Mouse (Mus musculus): ENCODE data around the gene Tns2. TPM values are rescaled to one million over a fixed set of nuclear protein-coding genes. Genes with fewer than 3 reads are reported as not detected.
A peak's percentile ranks its signal among the peaks of the same experiment; 100 is the strongest.

The Tns2 gene
- polyA plus RNA-seq, 1 experiment from 2014 or later, result 22.7 TPM

GRCm38 (mm10) chr15:102097147-102097915 is 2.9 kb upstream of the Tns2 start:
- Histone ChIP-seq H3K9me3 (replicated peaks) (no peaks in the 10 kb centered on the region), H3K4me3 (no peak overlapping the region), H3K4me1 (peaks cover 41% of the 10 kb centered on the region), H3K27ac (no peak overlapping the region), H3K9ac (no peak overlapping the region), H3K4me2 (replicated peaks) (no peak overlapping the region), H3K27me3 (peaks cover 18% of the 10 kb centered on the region), H3K36me3 (peaks cover 50% of the 10 kb centered on the region)
- WGBS, result 78% methylated on average over 8 of the region's 8 CpGs
- no peak for ATAC-seq (ENCODE audit: low FRiP score)

- H3K4me2 ChIP-seq (replicated peaks), result no peak overlapping the region
- H3K36me3 ChIP-seq, result peaks cover 42% of the 10 kb centered on the region
- H3K4me1 ChIP-seq, result peaks cover 48% of the 10 kb centered on the region
- ATAC-seq (ENCODE audit: low FRiP score), result no peak
- H3K27ac ChIP-seq, result no peak overlapping the region
- peaks cover 25% of the 10 kb centered on the region for H3K27me3 ChIP-seq
- no peak overlapping the region for H3K9ac ChIP-seq
- no peak overlapping the region for H3K4me3 ChIP-seq
- no peaks in the 10 kb centered on the region for H3K9me3 ChIP-seq (replicated peaks)
- WGBS, result 25% methylated on average over 5 of the region's 5 CpGs
Observed at GRCm38 (mm10) chr15:102097991-102098555, 2.1 kb upstream of the Tns2 start.

- H3K4me3 ChIP-seq, result no peak overlapping the region
- no peak overlapping the region for H3K9ac ChIP-seq
- H3K4me2 ChIP-seq (replicated peaks), result peak overlapping the region; percentile 85
- H3K27me3 ChIP-seq, result peaks cover 28% of the 10 kb centered on the region
- peaks cover 30% of the 10 kb centered on the region for H3K36me3 ChIP-seq
- ATAC-seq (ENCODE audit: low FRiP score), result no peak
- H3K9me3 ChIP-seq (replicated peaks), result no peaks in the 10 kb centered on the region
- H3K4me1 ChIP-seq, result peaks cover 60% of the 10 kb centered on the region
- WGBS, result 46% methylated on average over 5 of the region's 5 CpGs
- no peak overlapping the region for H3K27ac ChIP-seq
Observed at GRCm38 (mm10) chr15:102099260-102099659, 953 bp upstream of the Tns2 start.

GRCm38 (mm10) chr15:102099771-102100160 is 447 bp upstream of the Tns2 start:
- Histone ChIP-seq H3K27ac (peak overlapping the region; percentile 83; the same call in 1 of the 2 replicates), H3K4me1 (peaks cover 63% of the 10 kb centered on the region), H3K4me3 (peak overlapping the region; percentile 52), H3K9ac (peak overlapping the region; percentile 70), H3K27me3 (peaks cover 33% of the 10 kb centered on the region), H3K36me3 (peaks cover 25% of the 10 kb centered on the region), H3K4me2 (replicated peaks) (peak overlapping the region; percentile 85), H3K9me3 (replicated peaks) (no peaks in the 10 kb centered on the region)
- 20% methylated on average over 8 of the region's 8 CpGs for WGBS
- ATAC-seq (ENCODE audit: low FRiP score), result no peak

- Histone ChIP-seq H3K27me3 (peaks cover 46% of the 10 kb centered on the region), H3K4me1 (peaks cover 70% of the 10 kb centered on the region), H3K9me3 (replicated peaks) (no peaks in the 10 kb centered on the region), H3K4me2 (replicated peaks) (peak overlapping the region; percentile 85), H3K4me3 (peak overlapping the region; percentile 52), H3K9ac (no peak overlapping the region), H3K36me3 (peaks cover 11% of the 10 kb centered on the region), H3K27ac (peak overlapping the region; percentile 83)
- 20% methylated on average over 10 of the region's 10 CpGs for WGBS
- no peak for ATAC-seq (ENCODE audit: low FRiP score)
Observed at GRCm38 (mm10) chr15:102100996-102101671, 921 bp downstream of the Tns2 start.

GRCm38 (mm10) chr15:102101672-102102541 is 1.7 kb downstream of the Tns2 start:
- peak overlapping the region; percentile 83 for H3K27ac ChIP-seq
- H3K4me1 ChIP-seq, result peaks cover 74% of the 10 kb centered on the region
- H3K27me3 ChIP-seq, result peaks cover 54% of the 10 kb centered on the region
- WGBS, result 27% methylated on average over 11 of the region's 11 CpGs
- no peak for ATAC-seq (ENCODE audit: low FRiP score)
- no peaks in the 10 kb centered on the region for H3K9me3 ChIP-seq (replicated peaks)
- H3K9ac ChIP-seq, result no peak overlapping the region
- H3K36me3 ChIP-seq, result peaks cover 6% of the 10 kb centered on the region; the same call in 1 of the 2 replicates
- peak overlapping the region; percentile 85 for H3K4me2 ChIP-seq (replicated peaks)
- 0 out of 2 replicates have a peak overlapping the region, but pooled peaks have one; percentile 23 for H3K4me3 ChIP-seq

GRCm38 (mm10) chr15:102102548-102103121 is 2.4 kb downstream of the Tns2 start:
- WGBS, result 13% methylated on average over 6 of the region's 6 CpGs
- ATAC-seq (ENCODE audit: low FRiP score), result no peak
- Histone ChIP-seq H3K27ac (peak overlapping the region; percentile 83), H3K27me3 (peaks cover 62% of the 10 kb centered on the region), H3K9me3 (replicated peaks) (no peaks in the 10 kb centered on the region), H3K9ac (peak overlapping the region; percentile 51), H3K36me3 (peaks cover 6% of the 10 kb centered on the region; the same call in 1 of the 2 replicates), H3K4me2 (replicated peaks) (peak overlapping the region; percentile 42), H3K4me1 (peaks cover 78% of the 10 kb centered on the region), H3K4me3 (peak overlapping the region; percentile 23)

- Histone ChIP-seq H3K4me1 (peaks cover 74% of the 10 kb centered on the region), H3K9ac (peak overlapping the region; percentile 51; the same call in 1 of the 2 replicates), H3K27me3 (peaks cover 62% of the 10 kb centered on the region), H3K27ac (peak overlapping the region; percentile 83), H3K9me3 (replicated peaks) (no peaks in the 10 kb centered on the region), H3K4me2 (replicated peaks) (peak overlapping the region; percentile 42), H3K36me3 (peaks cover 3% of the 10 kb centered on the region; the same call in 1 of the 2 replicates), H3K4me3 (peak overlapping the region; percentile 23)
- no peak for ATAC-seq (ENCODE audit: low FRiP score)
- 7% methylated on average over 14 of the region's 14 CpGs for WGBS
Observed at GRCm38 (mm10) chr15:102103371-102103946, 3.2 kb downstream of the Tns2 start.

GRCm38 (mm10) chr15:102103947-102104555 is 3.8 kb downstream of the Tns2 start:
- peaks cover 73% of the 10 kb centered on the region for H3K4me1 ChIP-seq
- ATAC-seq (ENCODE audit: low FRiP score), result no peak
- H3K27ac ChIP-seq, result peak overlapping the region; percentile 83
- peak overlapping the region; percentile 23 for H3K4me3 ChIP-seq
- whole genome bisulfite sequencing, result 24% methylated on average over 12 of the region's 12 CpGs
- H3K36me3 ChIP-seq, result no peaks in the 10 kb centered on the region
- H3K27me3 ChIP-seq, result peaks cover 56% of the 10 kb centered on the region
- H3K9ac ChIP-seq, result peak overlapping the region; percentile 51; the same call in 1 of the 2 replicates
- H3K9me3 ChIP-seq (replicated peaks), result no peaks in the 10 kb centered on the region
- H3K4me2 ChIP-seq (replicated peaks), result peak overlapping the region; percentile 42

GRCm38 (mm10) chr15:102105360-102105759 is 5.1 kb downstream of the Tns2 start:
- peaks cover 51% of the 10 kb centered on the region for H3K27me3 ChIP-seq
- no peak overlapping the region for H3K27ac ChIP-seq
- no peak overlapping the region for H3K9ac ChIP-seq
- no peak overlapping the region for H3K4me3 ChIP-seq
- WGBS, result 63% methylated on average over 5 of the region's 5 CpGs
- no peak for ATAC-seq (ENCODE audit: low FRiP score)
- H3K9me3 ChIP-seq (replicated peaks), result no peaks in the 10 kb centered on the region
- no peaks in the 10 kb centered on the region for H3K36me3 ChIP-seq
- H3K4me2 ChIP-seq (replicated peaks), result peak overlapping the region; percentile 48; the same call in 1 of the 2 replicates
- H3K4me1 ChIP-seq, result peaks cover 63% of the 10 kb centered on the region
